Mouse (Mus musculus) colon, adult 2 months (tissue): ENCODE measurements around the gene Rin2. TPM values are rescaled to one million over a fixed set of nuclear protein-coding genes. Genes with fewer than 3 reads are reported as not detected.

Experiments used
- polyA plus RNA-seq: library from polyadenylated mRNA; depleted of rRNA; stranded (reverse); fragments of >200 nt; gene quantifications from 2 replicates; pipeline ENCODE4 v1.2.3, GENCODE M21; 2012; rRNA removed

Gene Rin2
- polyA plus RNA-seq = 14.0 and 16.0 TPM in 2 replicates

GRCm38 (mm10) chr2:145675142-145675755 lies at the start of gene Rin2:
Gene Rin2, plus strand, starts transcription at chr2:145675215.

GRCm38 (mm10) chr2:145901861-145902260 lies 226.8 kb downstream of the Rin2 start, which contains the start of gene Naa20:
Gene Naa20, plus strand, starts transcription at chr2:145902099.

DNA sequence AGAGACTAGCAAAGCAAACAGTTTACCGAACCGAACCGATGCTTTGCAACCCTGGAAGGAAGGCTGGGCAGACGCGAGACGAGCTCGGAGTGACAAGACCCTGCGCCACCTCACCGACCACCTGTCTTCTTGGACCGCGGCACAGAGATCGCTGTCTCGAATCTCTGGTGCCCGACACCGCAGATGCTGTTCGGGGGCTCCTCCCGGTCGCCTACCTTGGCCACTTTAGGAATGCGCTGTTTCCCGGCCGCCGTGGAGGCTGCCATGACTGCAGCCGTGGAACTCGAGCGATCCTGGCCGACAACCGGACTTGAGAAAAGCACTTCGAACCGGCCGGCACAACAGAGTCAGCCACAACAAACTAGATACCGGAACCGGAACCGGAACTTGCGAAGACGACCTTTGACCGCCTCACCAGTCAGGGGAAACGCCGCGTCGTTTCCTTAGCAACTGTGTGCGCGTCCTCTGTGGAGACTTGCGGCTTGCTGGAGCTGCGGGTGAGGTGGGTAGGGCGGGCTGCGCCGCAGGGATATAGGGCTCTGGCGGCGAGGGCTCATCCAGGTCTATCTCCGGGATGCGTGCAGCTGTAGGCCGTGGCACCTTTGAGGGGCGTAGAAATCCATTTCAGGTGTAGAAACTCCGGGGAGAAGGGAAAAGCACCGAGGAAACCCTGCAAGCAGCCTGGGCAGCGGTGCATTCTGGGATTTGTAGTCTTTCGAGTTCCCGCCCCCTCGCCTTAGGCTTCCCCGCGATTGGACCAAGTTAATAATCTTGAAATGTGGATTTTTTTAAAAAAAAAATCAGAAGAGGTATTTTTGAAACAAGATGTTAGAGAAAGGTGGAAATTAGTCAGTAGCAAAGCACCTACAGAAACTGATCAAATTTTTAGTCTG lies 259.6 kb downstream of the Rin2 start, which contains the start of the genes Cfap61 and Crnkl1:
Gene Cfap61 (plus strand): TSS at position 446 of the 893 bp plus-strand sequence.
Gene Crnkl1 (minus strand): TSS at position 676 of the 893 bp plus-strand sequence.

Other genes starting within 250 kb of the Rin2 start
- gene Naa20, start 226.9 kb downstream of the Rin2 start, polyA plus RNA-seq = 27.5 and 28.8 TPM in 2 replicates